Mouse (Mus musculus) lung, adult 2 months (tissue): ENCODE data around the gene Efcab2.

Experiments used
- CTCF ChIP-seq: fragments of 200-500 bp; IDR thresholded peaks from 2 replicates; pipeline ENCODE4 v1.5.1; 2011; ENCODE audit warnings: mild to moderate bottlenecking, low read length, control low read depth; ENCODE audit not compliant: insufficient read depth
- POLR2A ChIP-seq: fragments of 200-500 bp; IDR thresholded peaks from 2 replicates; pipeline ENCODE4 v1.6.1; 2011; ENCODE audit warnings: low read depth, mild to moderate bottlenecking, control low read depth, low read length, borderline replicate concordance; ENCODE audit errors: extremely low read depth

GRCm38 (mm10) chr1:178378115-178378514, 27.8 kb upstream of the Efcab2 start:
- TF ChIP-seq POLR2A (no peak), CTCF (no peak)
